Mouse (Mus musculus): ENCODE measurements around the gene Tsnax.

Tsnax gene

DNA sequence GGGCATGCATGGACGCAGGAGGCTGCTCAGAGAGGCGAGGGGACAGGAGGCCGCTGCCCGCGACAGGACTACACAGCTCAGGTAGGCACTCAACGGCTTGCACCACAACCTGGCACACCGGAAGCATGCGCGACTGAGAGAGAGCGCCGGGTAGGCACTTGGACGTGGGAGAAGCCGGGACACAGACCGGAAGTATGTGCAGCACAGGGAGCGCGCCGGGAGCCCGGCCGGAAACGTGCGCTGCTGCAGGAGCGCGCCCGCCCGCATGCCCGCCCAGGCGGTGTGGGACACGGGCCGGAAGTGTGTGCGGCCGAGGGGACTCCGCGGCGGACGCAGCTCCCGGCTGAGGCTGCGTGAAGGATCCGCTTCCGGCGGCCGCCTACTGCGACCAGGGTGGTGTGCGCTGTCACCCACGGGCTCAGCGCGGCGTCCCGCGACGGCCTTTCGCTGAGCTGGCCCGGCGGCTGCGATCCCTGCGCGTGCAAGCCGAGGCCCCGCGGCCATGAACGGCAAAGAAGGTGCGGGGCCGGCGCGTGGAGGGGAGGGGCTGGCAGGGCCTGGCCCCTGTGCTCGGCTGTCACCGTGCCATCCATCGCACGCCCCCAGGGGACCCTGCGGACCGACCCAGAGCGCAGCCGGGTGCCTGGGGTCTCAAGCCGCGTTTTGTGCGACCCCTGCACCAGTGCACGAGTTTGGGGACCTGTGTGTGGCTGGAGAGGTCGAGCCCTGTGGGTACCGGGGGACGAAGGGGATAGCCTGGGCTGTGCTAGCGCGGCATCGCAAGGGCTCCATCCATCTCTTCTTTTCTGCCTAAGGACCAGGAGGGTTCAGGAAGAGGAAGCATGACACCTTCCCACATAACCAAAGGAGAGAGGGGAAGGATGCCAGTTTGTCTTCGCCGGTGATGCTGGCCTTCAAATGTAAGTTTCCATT is at the start of gene Tsnax:
Gene Tsnax, plus strand, starts transcription at position 303 of the 933 bp plus-strand sequence.
- H3K36me3 ChIP-seq (ENCODE audit: control insufficient read depth, insufficient read depth, low read length, poor library complexity, severe bottlenecking): peaks cover 12% of the 10 kb centered on the region
- H3K27me3 ChIP-seq (ENCODE audit: control insufficient read depth, insufficient read depth, low read length, poor library complexity, severe bottlenecking): no peaks in the 10 kb centered on the region
- DNase-seq (ENCODE audit: low read depth, low spot score): peak; percentile 77

DNA sequence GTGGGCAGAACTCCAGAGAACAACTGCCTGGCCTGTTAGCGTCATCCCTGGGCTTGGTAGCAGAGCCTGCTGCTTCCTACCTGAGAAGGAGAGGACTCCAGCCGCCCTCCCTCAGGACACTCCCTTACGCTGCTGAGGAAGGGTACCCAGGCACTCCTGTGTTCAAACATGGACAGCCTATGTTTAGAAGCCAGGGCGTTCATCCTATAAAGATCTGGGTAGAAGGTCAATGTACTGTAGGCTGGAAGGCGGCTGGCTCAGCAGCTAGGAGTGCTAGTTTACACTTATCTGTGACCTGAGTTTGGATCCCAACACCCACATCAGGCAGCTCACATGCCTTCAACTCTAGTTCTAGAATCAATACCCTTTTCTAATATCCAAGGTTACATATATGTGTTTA is 49.6 kb upstream of the Tsnax start:
- no peaks in the 10 kb centered on the region for H3K27me3 ChIP-seq (ENCODE audit: control insufficient read depth, insufficient read depth, low read length, poor library complexity, severe bottlenecking)
- H3K36me3 ChIP-seq (ENCODE audit: control insufficient read depth, insufficient read depth, low read length, poor library complexity, severe bottlenecking): no peaks in the 10 kb centered on the region
- no peak for DNase-seq (ENCODE audit: low read depth, low spot score)

DNA sequence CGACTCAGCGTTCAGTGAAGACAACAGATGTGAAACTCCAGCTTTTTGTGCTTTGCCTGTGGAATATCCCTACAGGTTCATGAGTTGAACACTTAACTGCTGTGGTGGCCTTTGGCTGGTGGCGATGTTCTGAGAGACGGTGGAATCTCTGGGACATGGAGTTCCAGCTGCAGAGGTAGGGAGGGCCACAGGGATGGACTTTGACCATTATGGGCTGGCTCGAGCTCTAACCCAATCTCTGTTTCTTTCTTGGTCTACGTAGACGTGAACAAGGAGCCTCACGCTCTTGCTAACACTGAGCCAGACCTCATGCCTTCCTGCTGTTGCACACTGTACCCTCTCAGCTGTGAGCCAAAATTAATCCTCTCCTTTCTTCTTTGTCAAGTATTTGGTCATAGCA is 47.8 kb upstream of the Tsnax start:
- Histone ChIP-seq H3K27me3 (ENCODE audit: control insufficient read depth, insufficient read depth, low read length, poor library complexity, severe bottlenecking) (no peaks in the 10 kb centered on the region), H3K36me3 (ENCODE audit: control insufficient read depth, insufficient read depth, low read length, poor library complexity, severe bottlenecking) (no peaks in the 10 kb centered on the region)
- DNase-seq (ENCODE audit: low read depth, low spot score): no peak

DNA sequence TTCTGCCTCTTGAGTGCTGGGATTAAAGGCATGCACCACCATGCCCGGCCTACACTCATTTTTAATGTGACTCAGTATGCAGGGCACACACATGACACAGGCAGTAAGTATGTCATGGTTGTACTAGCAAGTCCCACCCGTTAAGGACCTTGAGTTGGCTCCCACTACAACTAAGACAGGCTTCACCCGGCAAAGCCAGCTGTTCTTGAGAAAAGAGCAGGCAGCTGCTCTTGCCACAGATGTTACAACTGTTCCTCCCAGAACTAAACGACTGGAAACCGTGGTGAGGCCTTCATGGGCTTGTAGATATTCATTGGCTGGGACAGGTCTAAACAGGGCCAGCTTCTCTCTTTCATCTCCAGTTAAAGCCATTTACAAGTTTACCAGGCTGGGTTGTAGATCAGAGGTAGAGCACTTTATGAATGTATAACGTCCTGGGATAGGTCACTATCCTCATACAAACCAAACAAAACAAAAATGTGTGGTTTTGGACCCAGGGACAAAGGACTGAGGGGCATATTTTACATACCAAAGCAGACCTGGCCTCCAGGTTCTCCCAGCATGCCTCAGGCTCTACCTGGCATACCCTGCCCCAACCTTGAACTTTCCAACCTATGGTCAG is 42.4 kb upstream of the Tsnax start:
- H3K36me3 ChIP-seq (ENCODE audit: control insufficient read depth, insufficient read depth, low read length, poor library complexity, severe bottlenecking): no peaks in the 10 kb centered on the region
- no peak for DNase-seq (ENCODE audit: low read depth, low spot score)
- H3K27me3 ChIP-seq (ENCODE audit: control insufficient read depth, insufficient read depth, low read length, poor library complexity, severe bottlenecking): no peaks in the 10 kb centered on the region

DNA sequence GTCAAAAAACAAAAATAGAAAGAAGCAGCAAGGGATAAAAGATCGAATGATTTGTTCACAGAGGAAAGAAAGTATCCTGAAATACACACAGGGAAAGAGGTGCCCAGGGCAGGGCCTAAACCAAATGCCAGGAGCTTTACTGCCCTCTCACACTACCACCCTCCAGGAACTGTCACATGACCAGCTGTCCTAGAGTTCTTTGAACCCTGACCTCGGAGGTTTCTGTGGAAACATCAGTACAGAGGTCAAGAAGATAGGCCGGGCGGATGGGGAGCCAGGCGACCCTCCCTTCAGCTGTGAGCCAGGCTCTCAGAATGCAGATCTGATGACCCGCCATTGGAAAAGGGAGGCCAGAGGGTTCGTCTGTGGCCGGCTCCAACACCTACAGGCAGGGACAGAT is 39.6 kb upstream of the Tsnax start:
- H3K36me3 ChIP-seq (ENCODE audit: control insufficient read depth, insufficient read depth, low read length, poor library complexity, severe bottlenecking): no peaks in the 10 kb centered on the region
- no peak for DNase-seq (ENCODE audit: low read depth, low spot score)
- H3K27me3 ChIP-seq (ENCODE audit: control insufficient read depth, insufficient read depth, low read length, poor library complexity, severe bottlenecking): no peaks in the 10 kb centered on the region

DNA sequence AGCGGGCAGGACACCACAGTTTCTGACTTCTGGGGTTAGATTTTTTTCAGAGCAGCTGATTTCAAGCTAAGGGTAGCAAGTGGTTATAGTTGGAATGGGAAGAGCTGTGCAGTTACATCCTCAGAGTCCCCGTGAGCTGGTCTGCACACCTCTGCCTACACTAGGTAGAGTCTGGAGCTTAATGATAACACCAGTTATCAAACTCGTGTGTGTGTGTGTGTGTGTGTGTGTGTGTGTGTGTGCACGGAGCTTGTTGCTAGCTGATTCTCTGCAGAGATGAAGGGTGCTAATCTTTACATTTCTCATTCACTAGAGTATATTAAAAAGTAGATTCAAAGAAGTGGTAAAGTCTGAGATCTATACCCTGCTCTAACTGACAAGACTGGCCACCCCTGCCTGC is 38.5 kb upstream of the Tsnax start:
- no peak for DNase-seq (ENCODE audit: low read depth, low spot score)
- Histone ChIP-seq H3K36me3 (ENCODE audit: control insufficient read depth, insufficient read depth, low read length, poor library complexity, severe bottlenecking) (no peaks in the 10 kb centered on the region), H3K27me3 (ENCODE audit: control insufficient read depth, insufficient read depth, low read length, poor library complexity, severe bottlenecking) (no peaks in the 10 kb centered on the region)

DNA sequence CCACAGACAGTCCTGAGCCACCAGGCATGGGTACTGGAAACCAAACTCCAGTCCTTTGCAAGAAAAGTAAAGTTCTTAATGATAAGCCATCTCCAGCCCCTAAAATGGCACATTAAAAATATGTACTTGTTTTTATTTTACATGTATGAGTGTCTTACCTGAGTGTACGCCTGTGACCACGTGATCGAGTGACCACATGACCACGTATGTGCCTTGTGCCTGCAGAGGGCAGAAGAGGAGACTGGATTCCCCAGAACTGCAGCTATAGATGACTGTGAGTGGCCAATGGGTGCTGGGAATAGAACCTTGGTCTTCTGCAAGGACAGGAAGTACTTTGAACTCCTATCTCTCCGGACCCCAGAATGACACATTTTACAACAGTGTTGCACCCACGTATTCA is 36.6 kb upstream of the Tsnax start:
- no peak for DNase-seq (ENCODE audit: low read depth, low spot score)
- H3K36me3 ChIP-seq (ENCODE audit: control insufficient read depth, insufficient read depth, low read length, poor library complexity, severe bottlenecking): no peaks in the 10 kb centered on the region
- H3K27me3 ChIP-seq (ENCODE audit: control insufficient read depth, insufficient read depth, low read length, poor library complexity, severe bottlenecking): no peaks in the 10 kb centered on the region

DNA sequence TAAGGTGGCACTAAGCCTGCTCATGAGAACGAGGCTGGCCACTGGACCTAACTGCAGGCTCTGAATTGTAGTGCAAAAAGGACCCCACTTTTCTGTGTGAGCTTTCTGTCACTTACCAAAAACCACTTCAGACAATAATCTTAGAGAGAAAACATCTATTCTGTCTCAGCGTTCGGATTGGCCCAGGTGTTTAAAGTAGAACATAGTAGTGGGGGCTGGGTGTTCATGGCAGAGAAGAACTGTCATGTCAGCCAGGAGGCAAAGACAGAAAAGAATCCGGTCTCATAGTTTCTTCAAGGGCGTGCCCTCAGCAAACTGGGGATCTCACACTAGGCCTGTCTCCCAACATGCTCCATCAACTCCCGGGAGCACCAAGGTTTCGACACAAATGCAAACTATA is 34.8 kb upstream of the Tsnax start:
- H3K36me3 ChIP-seq (ENCODE audit: control insufficient read depth, insufficient read depth, low read length, poor library complexity, severe bottlenecking): no peaks in the 10 kb centered on the region
- no peak for DNase-seq (ENCODE audit: low read depth, low spot score)

DNA sequence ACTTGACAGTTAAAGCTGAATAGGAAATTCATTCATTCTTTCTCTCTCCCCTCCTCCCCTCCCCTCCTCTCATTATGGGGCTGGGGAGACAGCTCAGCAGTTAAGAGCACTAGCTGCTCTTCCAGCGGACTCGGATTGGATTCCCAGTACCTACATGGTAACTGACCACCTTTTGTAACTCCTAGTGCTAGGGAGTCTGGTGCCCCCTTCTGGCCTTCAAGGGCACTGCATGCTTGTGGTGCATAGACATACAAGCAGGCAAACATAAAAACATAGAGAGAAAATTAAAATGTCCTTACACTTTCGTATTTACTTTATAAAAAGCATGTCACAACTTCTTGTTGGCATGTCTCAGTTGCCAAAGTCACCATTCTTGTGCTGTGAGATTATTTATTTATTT is 32.8 kb upstream of the Tsnax start:
- DNase-seq (ENCODE audit: low read depth, low spot score): peak; percentile 36
- Histone ChIP-seq H3K27me3 (ENCODE audit: control insufficient read depth, insufficient read depth, low read length, poor library complexity, severe bottlenecking) (no peaks in the 10 kb centered on the region), H3K36me3 (ENCODE audit: control insufficient read depth, insufficient read depth, low read length, poor library complexity, severe bottlenecking) (no peaks in the 10 kb centered on the region)

More for the DNA sequence above, 34.8 kb upstream of the Tsnax start:
- H3K27me3 ChIP-seq (ENCODE audit: control insufficient read depth, insufficient read depth, low read length, poor library complexity, severe bottlenecking): no peaks in the 10 kb centered on the region

DNA sequence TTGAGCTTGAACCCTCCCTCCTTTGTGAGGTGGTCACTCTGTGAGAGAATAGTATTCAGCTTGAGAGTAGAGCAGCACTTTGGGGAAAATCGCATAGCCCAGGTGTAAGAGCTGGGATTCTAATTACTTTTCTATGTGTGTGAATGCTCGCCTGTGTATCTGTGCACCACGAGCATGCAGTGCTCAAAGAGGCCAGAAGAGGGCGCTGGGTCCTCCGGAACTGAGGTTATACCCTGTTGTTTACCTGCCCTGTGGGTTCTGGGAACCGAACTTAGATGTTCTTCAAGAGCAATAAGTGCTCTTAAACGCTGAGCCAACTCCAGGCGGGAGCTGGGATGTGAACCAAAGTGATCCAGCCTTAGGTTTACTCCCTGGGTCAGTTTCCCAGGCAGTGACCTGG is 32.0 kb upstream of the Tsnax start:
- peak; percentile 4 for DNase-seq (ENCODE audit: low read depth, low spot score)
- no peaks in the 10 kb centered on the region for H3K36me3 ChIP-seq (ENCODE audit: control insufficient read depth, insufficient read depth, low read length, poor library complexity, severe bottlenecking)
- H3K27me3 ChIP-seq (ENCODE audit: control insufficient read depth, insufficient read depth, low read length, poor library complexity, severe bottlenecking): no peaks in the 10 kb centered on the region

DNA sequence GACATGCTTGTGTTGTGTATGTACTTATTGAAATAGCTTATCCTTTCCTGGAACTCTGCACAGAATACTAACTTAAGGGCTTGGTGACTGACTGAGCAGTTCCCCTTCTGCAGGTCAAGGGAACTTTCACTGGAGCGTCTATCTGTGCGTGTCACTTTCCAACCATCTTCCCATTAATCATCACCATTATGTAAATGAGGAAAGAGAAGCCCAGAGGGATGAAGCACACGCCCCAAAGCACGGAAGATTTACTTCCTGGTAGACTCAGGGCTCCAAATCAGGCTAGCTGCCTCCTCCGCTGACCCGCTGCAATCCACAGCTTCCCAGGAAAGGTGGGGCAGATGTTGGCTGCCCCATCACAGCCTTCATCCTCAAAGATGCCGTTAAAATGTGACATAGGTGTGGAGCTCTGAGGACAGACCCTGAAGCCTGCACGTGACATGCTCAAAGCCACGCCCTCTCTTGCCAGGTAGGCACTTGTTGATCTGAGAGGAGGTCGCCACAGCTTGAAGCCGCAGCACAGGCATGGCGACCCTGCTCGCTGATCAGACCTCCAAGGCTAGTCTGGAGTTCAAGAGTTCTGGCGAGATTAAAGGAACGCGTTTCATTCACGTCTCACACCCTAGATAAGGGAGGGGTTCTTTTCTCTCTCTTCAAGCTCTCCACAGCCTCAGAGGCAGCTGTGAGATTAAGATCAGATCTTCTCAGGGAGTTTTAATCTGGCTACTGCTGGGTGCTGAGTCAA is 21.7 kb upstream of the Tsnax start:
- no peak for DNase-seq (ENCODE audit: low read depth, low spot score)
- Histone ChIP-seq H3K36me3 (ENCODE audit: control insufficient read depth, insufficient read depth, low read length, poor library complexity, severe bottlenecking) (no peaks in the 10 kb centered on the region), H3K27me3 (ENCODE audit: control insufficient read depth, insufficient read depth, low read length, poor library complexity, severe bottlenecking) (no peaks in the 10 kb centered on the region)

DNA sequence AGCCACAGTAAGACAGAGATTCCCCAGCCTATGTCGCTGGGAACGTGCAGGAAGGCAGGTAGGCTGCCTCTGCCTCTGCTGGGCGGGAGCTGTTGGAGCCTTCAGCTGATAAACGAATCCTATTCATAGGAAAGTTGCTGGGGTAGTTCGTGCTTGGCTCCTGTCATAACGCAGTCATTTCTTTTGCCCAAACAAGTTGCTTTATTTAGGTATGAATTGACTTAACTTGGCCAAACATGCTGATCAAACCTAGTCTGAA is 21.2 kb upstream of the Tsnax start:
- no peaks in the 10 kb centered on the region for H3K36me3 ChIP-seq (ENCODE audit: control insufficient read depth, insufficient read depth, low read length, poor library complexity, severe bottlenecking)
- DNase-seq (ENCODE audit: low read depth, low spot score): no peak
- no peaks in the 10 kb centered on the region for H3K27me3 ChIP-seq (ENCODE audit: control insufficient read depth, insufficient read depth, low read length, poor library complexity, severe bottlenecking)

DNA sequence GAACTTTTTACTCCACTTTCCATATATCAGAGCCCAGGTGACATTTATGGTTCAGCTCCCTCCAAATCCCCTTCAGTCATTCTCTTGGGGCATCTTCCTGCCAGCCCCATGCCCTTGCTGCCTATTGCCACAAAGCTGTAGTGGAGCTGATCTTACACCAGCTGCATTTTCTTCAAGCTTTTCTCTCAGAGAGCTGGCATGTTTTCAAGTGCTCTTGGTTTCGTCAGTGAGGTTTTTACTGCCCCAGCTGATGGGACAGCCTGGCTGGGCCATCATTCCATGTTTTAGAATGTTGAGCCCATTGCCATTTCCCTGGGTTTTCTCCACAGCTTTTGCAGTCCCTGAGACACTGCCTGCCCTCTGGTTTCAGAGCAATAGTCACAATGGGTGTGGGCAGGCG is 17.0 kb upstream of the Tsnax start:
- DNase-seq (ENCODE audit: low read depth, low spot score): no peak
- Histone ChIP-seq H3K27me3 (ENCODE audit: control insufficient read depth, insufficient read depth, low read length, poor library complexity, severe bottlenecking) (no peaks in the 10 kb centered on the region), H3K36me3 (ENCODE audit: control insufficient read depth, insufficient read depth, low read length, poor library complexity, severe bottlenecking) (no peaks in the 10 kb centered on the region)

DNA sequence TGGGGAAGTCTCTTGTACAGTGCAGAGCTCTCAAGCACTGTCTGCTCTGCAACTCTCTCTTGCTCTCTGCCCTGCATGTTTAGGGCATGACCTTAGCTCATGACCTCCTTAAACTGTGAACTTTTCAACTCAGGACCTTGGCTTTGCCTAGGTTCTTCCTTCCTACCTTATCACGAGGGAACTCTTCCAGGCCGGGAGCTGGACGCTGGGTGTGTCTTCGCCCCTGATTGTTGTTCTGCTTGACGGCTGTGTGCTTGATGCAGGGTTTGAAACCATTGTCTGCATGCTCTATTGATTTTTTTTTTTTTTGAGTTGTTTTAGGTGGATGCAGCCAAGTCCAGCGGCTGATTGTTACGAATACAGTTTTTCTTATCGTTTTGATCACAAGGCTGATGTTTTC is 11.3 kb downstream of the Tsnax start:
- H3K36me3 ChIP-seq (ENCODE audit: control insufficient read depth, insufficient read depth, low read length, poor library complexity, severe bottlenecking): peaks cover 6% of the 10 kb centered on the region
- H3K27me3 ChIP-seq (ENCODE audit: control insufficient read depth, insufficient read depth, low read length, poor library complexity, severe bottlenecking): no peaks in the 10 kb centered on the region
- no peak for DNase-seq (ENCODE audit: low read depth, low spot score)

DNA sequence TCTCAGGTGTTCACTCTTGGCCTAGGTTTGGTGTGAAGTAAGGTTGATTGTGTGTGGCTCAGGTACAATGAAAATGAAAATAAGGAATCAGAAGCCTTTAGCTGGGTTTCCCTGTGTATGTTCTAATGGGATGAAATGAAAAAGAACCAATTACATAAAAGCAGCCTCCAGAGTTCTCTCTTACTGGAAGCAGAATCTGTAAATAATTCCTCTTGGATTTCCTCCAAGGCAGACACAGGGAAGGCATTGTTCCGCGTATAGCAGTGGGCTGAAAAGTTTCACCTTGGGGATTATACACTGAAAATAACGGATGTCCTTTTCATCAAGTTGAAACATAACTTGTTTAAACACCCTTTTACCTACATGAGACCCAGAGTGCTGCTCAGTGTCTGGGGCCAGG is 14.4 kb downstream of the Tsnax start:
- peaks cover 8% of the 10 kb centered on the region for H3K36me3 ChIP-seq (ENCODE audit: control insufficient read depth, insufficient read depth, low read length, poor library complexity, severe bottlenecking)
- DNase-seq (ENCODE audit: low read depth, low spot score): no peak
- H3K27me3 ChIP-seq (ENCODE audit: control insufficient read depth, insufficient read depth, low read length, poor library complexity, severe bottlenecking): no peaks in the 10 kb centered on the region
